Mouse (Mus musculus) cerebellum, postnatal 25 days (tissue): Measurements from ENCODE around the gene Olfr213.
"Not testable (repeated sequence)": the region's sequence is repeated elsewhere in the genome, so short reads cannot be mapped to it uniquely, and the experiment has no call there.

Source experiments
- DNase-seq, 2 experiments: peaks; one replicate each; pipeline ENCODE4 v3.0.0; 2021; ENCODE audit warnings: mixed read lengths in 2 of 2

Olfr213 gene

DNA sequence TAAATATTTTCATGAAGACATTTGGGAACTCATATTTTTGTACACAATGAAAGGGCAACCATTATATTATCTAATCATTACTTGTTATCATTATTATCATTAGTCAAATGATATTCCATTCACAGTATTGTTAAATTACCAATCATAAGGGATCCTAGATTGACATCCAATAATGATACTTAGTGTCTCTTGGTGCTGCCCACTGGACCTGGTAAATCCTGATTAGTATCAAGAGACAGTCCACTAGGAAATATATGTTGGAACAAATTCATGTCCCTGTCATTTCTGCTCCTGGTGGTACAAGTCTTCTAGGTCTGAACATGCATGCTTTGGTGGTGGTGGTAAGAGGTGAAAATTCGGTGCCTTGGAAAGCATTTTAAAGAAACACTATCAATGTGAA lies at the start of gene Olfr213:
Gene Olfr213 (plus strand): TSS at position 301 of the 400 bp plus-strand sequence.
- DNase-seq, result no peak

DNA sequence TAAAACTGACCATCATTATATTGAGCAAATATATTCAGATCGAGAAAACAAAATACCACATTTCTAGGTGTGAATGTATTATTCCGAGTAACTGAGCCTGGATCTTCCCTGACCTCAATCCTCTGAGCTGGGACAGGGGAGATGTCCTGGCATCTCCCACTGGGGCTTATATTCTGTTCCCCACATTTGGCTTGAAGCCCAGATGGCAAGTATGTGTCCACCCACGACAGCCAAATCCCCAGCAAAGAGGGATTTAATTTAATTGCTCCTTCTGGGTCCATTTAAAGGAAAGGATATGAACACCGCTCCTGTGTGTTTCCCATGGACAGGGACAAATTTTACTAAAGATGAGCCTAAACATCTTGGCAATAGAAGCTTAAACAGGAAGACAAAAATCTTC lies 49.5 kb upstream of the Olfr213 start, which contains the start of gene Olfr211:
Gene Olfr211 (plus strand): TSS at position 301 of the 400 bp plus-strand sequence.
- DNase-seq, result peak in 1 of 2 experiments; percentile 23

DNA sequence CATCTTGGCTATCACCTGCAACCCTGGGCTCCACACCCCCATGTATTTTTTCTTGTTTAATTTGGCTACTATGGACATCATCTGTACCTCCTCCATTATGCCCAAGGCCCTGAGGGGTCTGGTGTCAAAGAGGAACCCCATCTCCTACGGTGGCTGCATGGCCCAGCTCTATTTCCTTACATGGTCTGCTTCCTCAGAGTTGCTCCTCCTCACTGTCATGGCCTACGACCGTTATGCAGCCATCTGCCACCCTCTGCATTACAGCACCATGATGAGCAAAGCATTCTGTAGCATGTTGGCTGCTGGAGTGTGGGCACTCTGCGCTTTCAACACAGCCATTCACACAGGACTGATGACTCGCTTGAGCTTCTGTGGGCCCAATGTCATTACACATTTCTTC lies 44.5 kb upstream of the Olfr213 start:
- DNase-seq, result no peak

DNA sequence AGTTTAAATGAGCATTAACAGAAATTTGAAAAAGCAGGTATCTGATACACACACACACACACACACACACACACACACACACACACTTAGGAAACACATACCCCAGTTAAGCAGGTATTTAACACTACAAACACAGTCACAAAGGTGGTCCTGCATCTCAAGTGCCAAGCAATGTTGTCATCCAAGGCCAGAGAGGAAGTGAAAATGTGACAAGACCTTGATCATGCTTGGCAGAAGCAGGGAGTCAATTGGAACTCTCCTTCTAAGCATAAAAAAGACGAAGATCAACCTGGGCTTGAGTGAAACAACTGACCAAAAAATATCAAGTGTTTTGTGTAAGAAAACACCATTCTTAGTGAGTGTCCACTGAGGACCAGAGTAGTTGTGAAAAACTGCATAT lies 42.3 kb upstream of the Olfr213 start:
- no peak for DNase-seq

DNA sequence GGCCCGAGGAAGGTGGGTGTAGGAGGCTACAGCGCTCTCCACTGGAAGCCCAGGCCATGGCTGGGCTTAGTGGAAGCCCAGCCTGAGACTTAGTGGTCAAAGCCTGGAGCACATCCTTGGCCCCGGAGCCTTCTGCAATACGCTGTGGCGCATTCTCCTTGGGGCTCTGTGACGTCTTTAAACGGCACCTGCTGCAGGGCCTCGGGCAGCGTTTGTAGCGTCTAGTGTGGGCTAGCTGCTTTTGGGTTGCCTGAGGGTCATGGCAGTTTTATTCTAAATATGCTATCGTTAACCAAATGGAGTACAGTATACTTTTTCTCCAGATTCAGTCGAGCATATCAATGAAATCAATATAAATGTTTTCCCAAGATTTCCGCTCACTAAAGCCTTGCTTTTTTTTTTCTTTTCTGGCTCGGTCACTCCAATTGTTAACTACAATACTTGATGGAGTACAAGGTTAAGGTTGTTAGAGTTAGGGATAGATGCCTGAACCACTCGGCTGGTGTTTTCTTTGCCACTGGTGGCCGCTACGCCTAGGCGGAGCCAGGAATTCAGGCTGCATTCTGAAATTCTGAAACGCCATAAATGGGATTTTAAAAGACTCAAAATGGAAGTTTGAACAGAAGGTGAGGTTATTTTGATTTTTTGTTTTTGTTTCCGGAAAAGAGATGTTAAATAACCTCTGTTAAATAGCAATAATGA lies 31.8 kb upstream of the Olfr213 start, which contains the start of gene Olfr212:
Gene Olfr212 (plus strand): TSS at position 215 of the 702 bp plus-strand sequence.
- peak in 1 of 2 experiments; percentile 11 for DNase-seq

DNA sequence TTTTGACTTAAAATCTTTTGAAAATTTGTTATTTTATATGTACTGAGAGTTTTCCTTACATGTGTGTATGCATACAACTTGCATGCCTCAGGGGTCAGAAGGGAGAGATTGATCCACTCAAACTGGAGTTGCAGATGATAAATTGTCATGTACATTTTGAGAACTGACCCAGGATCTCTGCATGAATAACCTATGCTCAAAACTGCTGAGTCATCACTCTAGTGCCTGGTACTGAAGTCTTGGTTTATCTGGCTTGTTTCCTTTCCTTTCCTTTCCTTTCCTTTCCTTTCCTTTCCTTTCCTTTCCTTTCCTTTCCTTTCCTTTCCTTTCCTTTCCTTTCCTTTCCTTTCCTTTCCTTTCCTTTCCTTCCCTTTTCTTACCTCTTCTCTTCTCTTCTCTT lies 23.4 kb upstream of the Olfr213 start:
- no peak for DNase-seq

DNA sequence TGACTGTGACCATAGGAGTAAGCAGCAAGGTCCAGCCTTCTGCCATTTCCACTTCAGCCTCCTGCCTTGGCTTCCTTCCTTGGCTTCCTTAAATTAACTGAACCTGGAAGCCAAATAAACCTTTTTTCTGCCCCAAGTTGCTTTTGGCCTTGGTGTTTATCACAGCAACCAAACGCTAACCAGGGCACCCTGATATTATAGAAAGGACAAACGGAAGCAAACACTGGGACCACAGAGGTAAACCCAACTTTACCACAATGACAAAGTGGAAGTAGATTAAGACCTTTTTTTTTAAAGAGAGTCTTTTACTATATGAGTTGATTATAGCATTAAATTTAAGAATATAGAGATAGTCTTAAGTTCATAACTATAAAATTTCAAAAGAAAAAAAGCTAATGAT lies 4.2 kb downstream of the Olfr213 start:
- DNase-seq, result no peak

DNA sequence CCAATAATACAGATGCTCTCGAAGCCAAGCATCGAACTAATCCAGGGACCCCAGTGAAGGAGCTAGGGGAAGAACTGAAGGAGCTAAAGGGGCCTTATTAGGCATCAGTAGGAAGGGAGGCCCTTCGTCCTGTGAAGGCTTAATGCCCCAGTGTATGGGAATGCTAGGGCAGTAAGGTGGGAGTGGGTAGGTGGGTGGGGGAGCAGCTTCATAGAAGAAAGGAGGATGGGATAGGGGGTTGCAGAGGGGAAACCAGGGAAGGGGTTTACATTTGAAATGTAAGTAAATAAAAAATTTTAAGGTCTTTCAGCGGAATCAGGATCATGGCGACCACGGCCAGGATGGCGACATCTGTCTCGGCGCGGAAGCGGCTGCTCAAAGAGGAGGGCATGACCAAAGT lies 12.6 kb downstream of the Olfr213 start, which contains the start of gene Gm5580:
Gene Gm5580 (plus strand): TSS at position 301 of the 400 bp plus-strand sequence.
- not testable (repeated sequence) for DNase-seq

DNA sequence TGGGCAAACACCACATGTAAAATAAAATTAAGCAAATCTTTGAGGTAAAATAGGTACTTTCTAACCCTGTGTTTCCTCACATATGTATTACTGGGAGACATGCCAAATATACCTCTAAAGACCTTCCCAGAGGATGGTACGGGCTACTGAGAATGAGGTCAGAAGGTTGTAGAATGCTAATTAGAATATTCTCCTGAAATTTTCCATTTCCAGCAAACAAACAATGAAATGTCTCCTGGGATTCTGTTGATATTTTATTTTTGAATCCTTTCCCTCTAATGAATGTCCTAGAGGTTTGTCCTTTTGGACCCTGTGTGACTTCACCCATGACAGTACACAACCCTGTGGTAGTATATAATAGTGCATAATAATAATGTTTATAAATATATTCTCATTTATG lies 15.7 kb downstream of the Olfr213 start, which contains the start of gene Olfr214:
Gene Olfr214 (plus strand): TSS at position 301 of the 400 bp plus-strand sequence.
- DNase-seq, result no peak

DNA sequence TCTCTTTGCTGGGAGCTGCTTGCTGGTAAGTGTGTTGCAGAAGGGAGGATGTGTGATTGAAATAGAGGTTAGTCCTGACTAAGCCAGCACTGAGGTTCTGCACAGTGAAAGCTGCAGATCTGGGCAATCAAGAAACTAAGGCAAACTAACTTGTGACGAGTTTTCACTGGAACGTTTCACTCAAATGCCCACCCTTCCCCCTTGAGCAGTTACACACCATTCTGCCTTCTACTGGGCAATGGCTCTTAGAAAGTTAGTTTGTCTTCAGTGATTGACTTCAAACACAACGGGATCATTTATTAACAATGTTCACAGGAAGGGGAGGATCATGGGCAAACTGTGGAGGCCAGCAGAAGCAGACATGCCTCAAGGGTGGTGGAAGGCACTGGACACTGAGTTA lies 16.7 kb downstream of the Olfr213 start:
- DNase-seq, result no peak

DNA sequence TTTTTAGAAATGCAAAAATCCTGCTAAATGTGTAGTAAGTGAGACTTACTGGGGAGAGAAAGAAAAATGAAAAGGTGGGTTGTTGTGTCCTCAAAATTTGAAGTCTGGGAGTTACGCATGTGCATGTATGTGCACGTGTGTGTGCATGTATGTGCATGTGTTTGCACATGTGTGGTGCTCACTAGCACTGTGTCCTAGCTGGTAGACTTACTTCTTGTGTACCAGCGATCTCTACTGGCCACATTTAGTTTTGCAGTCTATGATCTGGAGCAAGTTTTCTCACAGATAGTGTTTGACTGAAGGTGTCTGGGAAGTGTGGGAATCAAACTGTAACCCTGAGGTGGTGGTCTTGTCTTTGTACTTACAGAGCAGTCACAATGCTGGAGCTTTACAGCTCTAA lies 31.6 kb downstream of the Olfr213 start:
- peak; percentile 20 to 53 for DNase-seq

DNA sequence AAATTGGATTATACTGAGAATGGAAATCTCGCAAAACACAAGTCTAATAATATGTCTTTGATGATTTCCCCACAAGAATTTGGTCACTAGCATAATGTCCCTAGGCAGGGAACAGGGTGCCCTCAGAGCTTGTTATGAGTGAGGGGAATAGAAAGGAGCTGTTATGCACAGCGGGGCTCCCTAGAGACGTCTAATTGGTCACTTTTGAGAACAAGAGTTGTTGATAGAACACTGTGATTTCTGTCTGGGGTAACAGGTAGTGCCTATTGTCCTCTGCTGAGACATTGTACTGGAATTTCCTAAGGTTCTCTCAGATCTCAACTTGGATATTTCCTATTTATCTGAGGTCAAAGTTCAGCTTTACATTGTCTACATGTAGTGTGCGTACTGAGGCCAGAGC lies 45.8 kb downstream of the Olfr213 start, which contains the start of gene Olfr215:
Gene Olfr215 (minus strand): TSS at position 101 of the 400 bp plus-strand sequence.
- no peak for DNase-seq
